Mouse (Mus musculus) granulocyte monocyte progenitor cell, adult 5-6 weeks (primary cell): ENCODE measurements around the gene Wdr12. TPM values are rescaled to one million over a fixed set of nuclear protein-coding genes. Genes with fewer than 3 reads are reported as not detected.

Source experiments
- total RNA-seq, 2 experiments: library from RNA; stranded (forward) in 1 of 2; stranded (reverse) in 1 of 2; fragments of 200-712, 200-1000 nt in 1 of 2; fragments of >200 nt in 1 of 2; fragmentation: Nextera tagmentation in 1 of 2; gene quantifications; 2 replicates each; pipeline ENCODE4 v1.2.3; 2014 to 2017

Gene Wdr12
- total RNA-seq, 2 experiments from 2014 or later = 67.0 to 95.6 TPM

Other genes with a start within 250 kb of the Wdr12 start
- gene Fam117b, start 185.6 kb downstream of the Wdr12 start, total RNA-seq (2014; fragmentation: Nextera tagmentation) = 19.9 and 21.0 TPM in 2 replicates
- gene Fam117b, start 185.6 kb downstream of the Wdr12 start, total RNA-seq (2017) = 25.5 and 25.6 TPM in 2 replicates
- not detected in 2 replicates for gene Ica1l, start 55.5 kb downstream of the Wdr12 start, total RNA-seq (2014; fragmentation: Nextera tagmentation)
- gene Ica1l, start 55.5 kb downstream of the Wdr12 start, total RNA-seq (2017) = 0.10 and 0.86 TPM in 2 replicates
- gene Carf, start 398 bp downstream of the Wdr12 start, total RNA-seq (2014; fragmentation: Nextera tagmentation) = 10.8 and 14.1 TPM in 2 replicates
- gene Carf, start 398 bp downstream of the Wdr12 start, total RNA-seq (2017) = 5.3 and 13.6 TPM in 2 replicates
- 9.5 and 12.0 TPM in 2 replicates for gene Nbeal1, start 82.0 kb upstream of the Wdr12 start, total RNA-seq (2014; fragmentation: Nextera tagmentation)
- 9.7 and 12.7 TPM in 2 replicates for gene Nbeal1, start 82.0 kb upstream of the Wdr12 start, total RNA-seq (2017)
- gene Cyp20a1, start 244.7 kb upstream of the Wdr12 start, total RNA-seq (2014; fragmentation: Nextera tagmentation) = 19.9 and 29.2 TPM in 2 replicates
- 32.6 and 38.8 TPM in 2 replicates for gene Cyp20a1, start 244.7 kb upstream of the Wdr12 start, total RNA-seq (2017)